Mouse (Mus musculus) splenic B cell, adult 2 months (primary cell): Measurements from ENCODE around the gene Rtn2.

Experiments used
- DNase-seq: peaks from one replicate; pipeline ENCODE4 v3.0.0-alpha.2; 2011; ENCODE audit warnings: low read depth, low spot score
- H3K27me3 ChIP-seq: 2 replicates; pipeline ENCODE4 v1.6.1; 2012; ENCODE audit warnings: mild to moderate bottlenecking, low read length, moderate library complexity, mixed read lengths; ENCODE audit not compliant: control insufficient read depth, poor library complexity, insufficient read depth, severe bottlenecking
- H3K36me3 ChIP-seq: 2 replicates; pipeline ENCODE4 v1.6.1; 2012; ENCODE audit warnings: mild to moderate bottlenecking, low read length, moderate library complexity, mixed read lengths; ENCODE audit not compliant: control insufficient read depth, poor library complexity, insufficient read depth, severe bottlenecking

Rtn2 gene

GRCm38 (mm10) chr7:19328425-19328824, 46.0 kb downstream of the Rtn2 start:
- Histone ChIP-seq H3K36me3 (no peaks in the 10 kb centered on the region), H3K27me3 (no peaks in the 10 kb centered on the region)
- peak; percentile 60 for DNase-seq

GRCm38 (mm10) chr7:19331910-19332309, 49.5 kb downstream of the Rtn2 start:
- DNase-seq = no peak
- Histone ChIP-seq H3K36me3 (no peaks in the 10 kb centered on the region), H3K27me3 (no peaks in the 10 kb centered on the region)

- H3K36me3 ChIP-seq = no peaks in the 10 kb centered on the region
- DNase-seq = peak; percentile 86
- H3K27me3 ChIP-seq = no peaks in the 10 kb centered on the region
These were observed 50.4 kb downstream of the Rtn2 start for GRCm38 (mm10) chr7:19332709-19333352.

GRCm38 (mm10) chr7:19335583-19335982, 53.2 kb downstream of the Rtn2 start:
- Histone ChIP-seq H3K27me3 (no peaks in the 10 kb centered on the region), H3K36me3 (no peaks in the 10 kb centered on the region)
- peak; percentile 84 for DNase-seq

- no peaks in the 10 kb centered on the region for H3K36me3 ChIP-seq
- no peaks in the 10 kb centered on the region for H3K27me3 ChIP-seq
- DNase-seq = no peak
These were observed 54.7 kb downstream of the Rtn2 start for GRCm38 (mm10) chr7:19337122-19337521.

GRCm38 (mm10) chr7:19338060-19338459, 55.6 kb downstream of the Rtn2 start:
- no peaks in the 10 kb centered on the region for H3K36me3 ChIP-seq
- DNase-seq = no peak
- no peaks in the 10 kb centered on the region for H3K27me3 ChIP-seq

- Histone ChIP-seq H3K36me3 (no peaks in the 10 kb centered on the region), H3K27me3 (no peaks in the 10 kb centered on the region)
- DNase-seq = no peak
These were observed 56.2 kb downstream of the Rtn2 start for GRCm38 (mm10) chr7:19338596-19338995.

GRCm38 (mm10) chr7:19341250-19341649, 58.8 kb downstream of the Rtn2 start:
- no peak for DNase-seq
- H3K36me3 ChIP-seq = no peaks in the 10 kb centered on the region
- no peaks in the 10 kb centered on the region for H3K27me3 ChIP-seq

GRCm38 (mm10) chr7:19341761-19342409, 59.5 kb downstream of the Rtn2 start:
- Histone ChIP-seq H3K36me3 (no peaks in the 10 kb centered on the region), H3K27me3 (no peaks in the 10 kb centered on the region)
- peak; percentile 36 for DNase-seq

- H3K36me3 ChIP-seq = no peaks in the 10 kb centered on the region
- peak; percentile 83 for DNase-seq
These were observed 60.1 kb downstream of the Rtn2 start for GRCm38 (mm10) chr7:19342481-19343027.

GRCm38 (mm10) chr7:19343210-19343808, 60.9 kb downstream of the Rtn2 start:
- DNase-seq = peak; percentile 88
- no peaks in the 10 kb centered on the region for H3K27me3 ChIP-seq
- H3K36me3 ChIP-seq = no peaks in the 10 kb centered on the region

More at GRCm38 (mm10) chr7:19342481-19343027, 60.1 kb downstream of the Rtn2 start:
- no peaks in the 10 kb centered on the region for H3K27me3 ChIP-seq

- peak; percentile 54 for DNase-seq
- Histone ChIP-seq H3K27me3 (no peaks in the 10 kb centered on the region), H3K36me3 (no peaks in the 10 kb centered on the region; the same call in 1 of the 2 replicates)
These were observed 61.9 kb downstream of the Rtn2 start, which contains the start of gene Ercc1 for GRCm38 (mm10) chr7:19344237-19344847. TSS of gene Ercc1 (plus strand) at chr7:19344778.

- DNase-seq = peak; percentile 99
- Histone ChIP-seq H3K36me3 (peaks cover under 1% of the 10 kb centered on the region; the same call in 1 of the 2 replicates), H3K27me3 (no peaks in the 10 kb centered on the region)
These were observed 62.6 kb downstream of the Rtn2 start for GRCm38 (mm10) chr7:19344938-19345471.
